Mouse (Mus musculus) liver, embryonic 14.5 days (tissue): Measurements from ENCODE around the gene Piezo1. TPM values are rescaled to one million over a fixed set of nuclear protein-coding genes. Genes with fewer than 3 reads are reported as not detected.

Source experiments
- ATAC-seq: fragments of 200-750 bp; cut with Nextera tagmentation; 2 replicates; pipeline ENCODE4 v1.8.0; 2017; ENCODE audit warnings: moderate number of reproducible peaks, mild to moderate bottlenecking, moderate library complexity; ENCODE audit not compliant: insufficient read depth
- DNase-seq, 3 experiments: peaks; one replicate each; pipeline ENCODE4 v3.0.0-alpha.2; 2012 to 2013; ENCODE audit warnings: low read depth in 3 of 3, low spot score in 3 of 3
- H3K27ac ChIP-seq: fragments of 300-500 bp; sonication (generic); 2 replicates; pipeline ENCODE4 v1.5.1; 2014; ENCODE audit warnings: moderate library complexity, mild to moderate bottlenecking, control low read depth, inconsistent platforms
- H3K27me3 ChIP-seq: fragments of 300-500 bp; sonication (generic); 2 replicates; pipeline ENCODE4 v1.6.1; 2014; ENCODE audit warnings: mild to moderate bottlenecking, low read length, moderate library complexity; ENCODE audit not compliant: control insufficient read depth, insufficient read depth
- H3K36me3 ChIP-seq: fragments of 300-500 bp; sonication (generic); replicated peaks from 2 replicates; pipeline ENCODE4 v1.6.1; 2014; ENCODE audit warnings: low read depth; ENCODE audit not compliant: control insufficient read depth, insufficient read depth
- H3K4me1 ChIP-seq, 2 experiments: fragments of 200-500 bp in 1 of 2; fragments of 300-500 bp in 1 of 2; sonication (generic) in 1 of 2; replicated peaks; 2 replicates each; pipeline ENCODE4 v1.6.1; 2012 to 2014; ENCODE audit warnings: antibody characterized with exemption in 1 of 2, inconsistent platforms in 1 of 2, low read length in 1 of 2; ENCODE audit not compliant: control insufficient read depth in 2 of 2, insufficient read depth in 2 of 2
- H3K4me2 ChIP-seq: fragments of 300-500 bp; sonication (generic); 2 replicates; pipeline ENCODE4 v1.6.1; 2014; ENCODE audit warnings: low read depth, mild to moderate bottlenecking, control low read depth, moderate library complexity
- H3K4me3 ChIP-seq, 2 experiments: fragments of 200-500 bp in 1 of 2; fragments of 300-500 bp in 1 of 2; sonication (generic) in 1 of 2; 2 replicates each; pipeline ENCODE4 v1.5.1; 2012 to 2014; ENCODE audit warnings: low read depth in 2 of 2, low read length in 2 of 2, mild to moderate bottlenecking in 2 of 2, control low read depth in 1 of 2, inconsistent platforms in 1 of 2, moderate library complexity in 1 of 2; ENCODE audit not compliant: insufficient read depth in 1 of 2
- H3K9ac ChIP-seq: fragments of 300-500 bp; sonication (generic); replicated peaks from 2 replicates; pipeline ENCODE4 v1.6.1; 2014; ENCODE audit warnings: mild to moderate bottlenecking, control low read depth, moderate library complexity
- H3K9me3 ChIP-seq: fragments of 300-500 bp; sonication (generic); 2 replicates; pipeline ENCODE4 v1.6.1; 2016; ENCODE audit warnings: low read length, mixed read lengths; ENCODE audit not compliant: control insufficient read depth
- CTCF ChIP-seq: IDR thresholded peaks from 2 replicates; pipeline ENCODE4 v1.5.1; 2016; ENCODE audit warnings: antibody characterized with exemption, low read depth, control low read depth
- EP300 ChIP-seq: IDR thresholded peaks from 2 replicates; pipeline ENCODE4 v1.6.1; 2016; ENCODE audit warnings: antibody characterized with exemption, low read depth
- WGBS: fragments of 180-500 bp; shearing (Covaris S2); extraction: QIAGEN DNeasy Blood & Tissue Kit; methylation state at CpG from one replicate; pipeline ENCODE4 v1.1.7; 2014; ENCODE audit not compliant: insufficient replicate concordance; 5-methylcytosine and 5-hydroxymethylcytosine counted together
- polyA plus RNA-seq, 2 experiments: library from polyadenylated mRNA; depleted of rRNA in 1 of 2; stranded (reverse) in 1 of 2; unstranded in 1 of 2; fragments of >200 nt; fragmentation: Nextera tagmentation in 1 of 2; extraction: Ambion mirVana in 1 of 2; gene quantifications; 2 replicates each; pipeline versions ENCODE4 v1.2.1 to v1.2.3; 2012 to 2014

Gene Piezo1
- polyA plus RNA-seq, 2 experiments, result 12.6 to 60.9 TPM

GRCm38 (mm10) chr8:122586749-122587148 is 35.6 kb upstream of the Piezo1 start:
- TF ChIP-seq CTCF, result no peak
- whole genome bisulfite sequencing, result 68% methylated on average over 9 of the region's 10 CpGs
- no peaks in the 10 kb centered on the region for H3K9me3 ChIP-seq
- ATAC-seq, result no peak
- no peaks in the 10 kb centered on the region for H3K36me3 ChIP-seq
- H3K4me3 ChIP-seq, result no peak overlapping the region
- no peak overlapping the region for H3K4me2 ChIP-seq
- DNase-seq, result no peak
- H3K4me1 ChIP-seq, result peaks cover 0 to 5% of the 10 kb centered on the region in 2 experiments; a peak in 1 of 4 replicates
- H3K9ac ChIP-seq, result no peak overlapping the region
- H3K27ac ChIP-seq, result no peak overlapping the region
- H3K27me3 ChIP-seq, result no peaks in the 10 kb centered on the region

- H3K9ac ChIP-seq, result no peak overlapping the region
Observed at GRCm38 (mm10) chr8:122586171-122586570, 35.0 kb upstream of the Piezo1 start.

GRCm38 (mm10) chr8:122585411-122585891 is 34.3 kb upstream of the Piezo1 start:
- Histone ChIP-seq H3K9me3 (no peaks in the 10 kb centered on the region), H3K4me3 (no peak overlapping the region), H3K4me2 (no peak overlapping the region), H3K27ac (no peak overlapping the region), H3K36me3 (no peaks in the 10 kb centered on the region), H3K27me3 (no peaks in the 10 kb centered on the region), H3K9ac (no peak overlapping the region), H3K4me1 (peaks cover 0 to 5% of the 10 kb centered on the region in 2 experiments; a peak in 1 of 4 replicates)
- ATAC-seq (no peak), DNase-seq (no peak)
- no peak for TF ChIP-seq CTCF
- no peak for TF ChIP-seq EP300
- WGBS, result 50% methylated on average over 14 of the region's 14 CpGs

More at GRCm38 (mm10) chr8:122586171-122586570, 35.0 kb upstream of the Piezo1 start:
- DNase-seq (no peak), ATAC-seq (no peak)
- Histone ChIP-seq H3K36me3 (no peaks in the 10 kb centered on the region), H3K4me2 (no peak overlapping the region), H3K27ac (no peak overlapping the region), H3K27me3 (no peaks in the 10 kb centered on the region), H3K9me3 (no peaks in the 10 kb centered on the region), H3K4me1 (peaks cover 0 to 5% of the 10 kb centered on the region in 2 experiments; a peak in 1 of 4 replicates), H3K4me3 (no peak overlapping the region)
- TF ChIP-seq EP300 (no peak), CTCF (no peak)
- WGBS, result 75% methylated on average over 7 of the region's 7 CpGs

- 77% methylated on average over 9 of the region's 9 CpGs for WGBS
- Histone ChIP-seq H3K27ac (no peak overlapping the region), H3K27me3 (no peaks in the 10 kb centered on the region), H3K36me3 (no peaks in the 10 kb centered on the region), H3K4me1 (peaks cover 0 to 5% of the 10 kb centered on the region in 2 experiments; a peak in 1 of 4 replicates), H3K9me3 (no peaks in the 10 kb centered on the region), H3K9ac (no peak overlapping the region), H3K4me2 (no peak overlapping the region), H3K4me3 (no peak overlapping the region)
- TF ChIP-seq CTCF (no peak), EP300 (no peak)
- no peak for DNase-seq
- no peak for ATAC-seq
Observed at GRCm38 (mm10) chr8:122584981-122585380, 33.9 kb upstream of the Piezo1 start.

- no peak for ATAC-seq
- Histone ChIP-seq H3K27ac (no peak overlapping the region), H3K4me3 (no peak overlapping the region), H3K4me1 (peaks cover 4 to 8% of the 10 kb centered on the region in 2 experiments), H3K36me3 (no peaks in the 10 kb centered on the region), H3K4me2 (no peak overlapping the region), H3K9ac (no peak overlapping the region), H3K27me3 (no peaks in the 10 kb centered on the region), H3K9me3 (no peaks in the 10 kb centered on the region)
- TF ChIP-seq EP300 (no peak), CTCF (no peak)
- no peak for DNase-seq
- WGBS, result 71% methylated on average over 15 of the region's 15 CpGs
Observed at GRCm38 (mm10) chr8:122580926-122581325, 29.8 kb upstream of the Piezo1 start.
